Mouse (Mus musculus) brain, adult 2 months (tissue): Measurements from ENCODE around the gene Gm28047.

Source experiments
- DNase-seq: peaks from one replicate; pipeline ENCODE4 v3.0.0; 2011; ENCODE audit warnings: low read depth, low spot score

Gm28047 gene

GRCm38 (mm10) chr15:102516728-102517404 is 108.0 kb downstream of the Gm28047 start, which contains the start of gene Map3k12:
TSS of gene Map3k12 (minus strand) at chr15:102517064.
- DNase-seq: peak; percentile 94

- peak; percentile 68 for DNase-seq
Measured at GRCm38 (mm10) chr15:102516293-102516692, 108.6 kb downstream of the Gm28047 start.

- no peak for DNase-seq
Measured at GRCm38 (mm10) chr15:102515791-102516190, 109.1 kb downstream of the Gm28047 start.

DNA sequence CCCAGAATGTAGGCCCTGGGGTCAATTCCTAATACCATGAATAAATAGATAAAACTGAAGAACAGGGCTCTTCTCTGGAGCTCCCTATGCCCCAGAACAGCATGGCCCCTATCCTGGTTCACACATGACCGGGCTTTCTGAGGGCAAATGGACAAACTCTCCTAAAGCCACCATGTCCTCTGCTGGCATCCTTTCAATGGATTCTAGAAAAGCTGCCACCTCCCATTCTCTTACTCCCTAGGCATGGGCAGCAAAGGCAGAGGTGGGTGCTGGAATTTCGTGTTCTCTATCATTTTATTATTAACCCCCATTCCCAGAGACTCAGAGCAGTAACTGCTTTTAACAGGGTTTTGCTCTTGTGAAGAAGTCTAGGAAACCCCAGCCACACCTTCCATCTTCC is 109.6 kb downstream of the Gm28047 start:
- DNase-seq: no peak

DNA sequence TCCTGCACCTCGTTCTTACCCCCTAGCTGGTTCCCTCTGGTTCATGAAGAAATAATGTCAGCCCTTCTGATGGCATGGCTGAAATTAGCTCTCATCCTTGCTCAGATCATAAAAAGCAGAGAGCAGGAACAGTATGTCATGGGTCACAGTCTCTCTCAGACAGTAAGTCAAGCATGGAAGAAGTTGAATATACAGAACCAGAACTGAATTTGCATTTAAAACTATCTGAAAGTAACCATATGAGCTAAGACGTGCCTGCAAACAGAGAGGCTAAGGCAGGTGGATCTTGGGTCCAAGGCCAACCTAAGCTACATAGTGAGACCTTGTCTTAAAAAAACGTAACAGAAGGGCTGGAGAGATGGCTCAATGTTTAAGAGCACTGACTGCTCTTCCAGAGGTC is 111.9 kb downstream of the Gm28047 start:
- DNase-seq: no peak

- no peak for DNase-seq
Measured at GRCm38 (mm10) chr15:102512471-102512870, 112.4 kb downstream of the Gm28047 start.

DNA sequence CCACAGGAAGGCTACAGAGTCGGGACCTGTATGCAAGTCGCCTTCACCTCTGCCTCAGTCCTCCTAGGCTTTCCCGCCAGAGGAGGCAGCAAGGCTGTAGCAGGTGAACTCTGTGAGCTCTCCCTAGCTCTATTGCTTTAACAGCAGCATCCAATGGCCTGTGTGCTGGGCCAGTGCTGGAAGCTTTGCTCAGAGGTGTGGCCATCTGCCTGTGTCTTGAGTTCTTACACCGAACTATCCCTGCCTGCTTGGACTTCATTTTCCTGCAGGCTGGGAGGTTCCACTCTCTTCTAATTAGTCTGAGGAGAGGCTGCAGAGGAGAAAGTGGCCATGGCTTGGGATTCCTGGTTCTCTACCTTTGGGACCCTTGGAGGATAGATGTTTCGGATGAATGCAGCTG is 112.9 kb downstream of the Gm28047 start:
- peak; percentile 61 for DNase-seq

- DNase-seq: no peak
Measured at GRCm38 (mm10) chr15:102511285-102511833, 113.5 kb downstream of the Gm28047 start.

- peak; percentile 92 for DNase-seq
Measured at GRCm38 (mm10) chr15:102510590-102511284, 114.1 kb downstream of the Gm28047 start.

GRCm38 (mm10) chr15:102510110-102510509 is 114.8 kb downstream of the Gm28047 start:
- peak; percentile 57 for DNase-seq

DNA sequence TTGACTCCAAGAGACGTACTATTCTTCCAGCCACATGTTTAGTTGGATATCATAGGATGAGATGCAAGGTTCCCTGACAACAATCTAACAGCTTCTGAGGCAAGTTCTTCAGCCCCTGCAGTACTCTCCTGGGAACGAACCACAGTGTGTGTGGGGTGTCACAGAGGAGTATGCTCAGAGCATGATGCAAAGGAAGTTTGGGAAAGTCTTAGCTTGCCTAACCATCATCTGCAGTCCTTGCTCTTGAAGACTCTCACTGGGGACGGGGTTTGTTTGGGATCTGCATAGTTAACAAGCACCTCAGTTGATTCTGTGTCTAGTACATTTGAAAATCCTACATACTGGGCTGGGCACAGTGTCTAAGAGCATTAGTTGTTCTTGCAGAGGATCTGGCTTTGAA is 116.5 kb downstream of the Gm28047 start:
- DNase-seq: no peak

DNA sequence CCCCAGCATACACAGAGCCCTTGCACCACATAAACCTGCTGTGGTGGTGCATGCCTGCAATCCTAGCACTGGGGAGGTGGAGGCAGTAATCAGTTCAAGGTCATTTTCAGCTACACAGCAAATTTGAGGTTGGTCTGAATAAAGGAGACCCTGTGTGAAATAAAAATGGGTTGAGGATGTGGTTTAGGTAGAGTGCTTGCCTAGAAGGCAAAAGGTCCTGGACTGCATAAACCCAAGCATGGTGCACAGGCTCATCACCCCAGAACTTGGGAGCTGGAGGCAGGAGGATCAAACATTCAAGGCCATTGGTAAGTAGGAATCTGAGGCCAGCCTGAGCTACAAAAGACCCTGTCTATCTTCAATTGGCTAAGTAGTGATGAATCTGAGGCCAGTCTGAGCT is 117.3 kb downstream of the Gm28047 start:
- no peak for DNase-seq

DNA sequence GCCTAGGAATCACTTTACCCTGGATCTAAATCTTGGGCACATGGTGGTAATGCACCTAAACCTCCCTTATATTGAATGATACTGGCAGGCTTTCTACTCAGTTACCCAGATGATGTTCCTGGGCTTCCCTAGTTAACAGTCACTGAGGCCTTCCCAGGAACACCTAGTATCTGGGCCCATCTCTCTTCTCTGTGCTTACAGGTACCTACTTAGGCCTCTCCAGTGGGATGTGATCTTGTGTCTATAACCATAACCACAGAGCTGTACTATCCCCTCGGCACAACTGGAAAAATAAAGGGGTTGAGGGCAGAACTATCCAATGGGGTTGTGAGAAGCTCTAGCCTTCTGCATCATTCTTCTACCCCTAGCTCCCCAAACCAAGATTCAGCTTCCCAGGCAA is 118.0 kb downstream of the Gm28047 start:
- DNase-seq: no peak

GRCm38 (mm10) chr15:102506464-102506830 is 118.4 kb downstream of the Gm28047 start:
- no peak for DNase-seq

GRCm38 (mm10) chr15:102505770-102506463 is 119.0 kb downstream of the Gm28047 start:
- DNase-seq: no peak

GRCm38 (mm10) chr15:102505073-102505769 is 119.6 kb downstream of the Gm28047 start:
- no peak for DNase-seq

- DNase-seq: no peak
Measured at GRCm38 (mm10) chr15:102503924-102504782, 120.7 kb downstream of the Gm28047 start.

DNA sequence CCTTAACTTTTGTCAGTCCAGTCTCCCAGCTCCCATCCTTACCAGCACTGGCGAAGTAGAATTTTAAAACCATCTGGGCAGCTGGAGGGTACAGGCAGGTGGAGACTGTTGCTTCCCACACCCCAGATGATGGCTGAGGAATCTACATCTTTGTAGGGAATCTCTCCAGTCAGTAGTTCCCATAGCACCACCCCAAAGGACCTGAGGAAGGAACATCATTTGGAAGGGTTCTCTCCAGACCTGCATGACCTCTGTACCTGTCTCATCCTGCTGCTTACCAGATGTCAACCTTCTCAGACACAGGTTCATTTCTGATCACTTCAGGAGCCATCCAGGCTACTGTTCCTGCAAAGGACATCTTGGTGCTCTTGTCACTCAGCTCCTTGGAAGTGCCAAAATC is 121.4 kb downstream of the Gm28047 start, which contains the start of gene Gm10337:
Gene Gm10337 (plus strand): TSS at position 276 of the 400 bp plus-strand sequence.
- DNase-seq: no peak

DNA sequence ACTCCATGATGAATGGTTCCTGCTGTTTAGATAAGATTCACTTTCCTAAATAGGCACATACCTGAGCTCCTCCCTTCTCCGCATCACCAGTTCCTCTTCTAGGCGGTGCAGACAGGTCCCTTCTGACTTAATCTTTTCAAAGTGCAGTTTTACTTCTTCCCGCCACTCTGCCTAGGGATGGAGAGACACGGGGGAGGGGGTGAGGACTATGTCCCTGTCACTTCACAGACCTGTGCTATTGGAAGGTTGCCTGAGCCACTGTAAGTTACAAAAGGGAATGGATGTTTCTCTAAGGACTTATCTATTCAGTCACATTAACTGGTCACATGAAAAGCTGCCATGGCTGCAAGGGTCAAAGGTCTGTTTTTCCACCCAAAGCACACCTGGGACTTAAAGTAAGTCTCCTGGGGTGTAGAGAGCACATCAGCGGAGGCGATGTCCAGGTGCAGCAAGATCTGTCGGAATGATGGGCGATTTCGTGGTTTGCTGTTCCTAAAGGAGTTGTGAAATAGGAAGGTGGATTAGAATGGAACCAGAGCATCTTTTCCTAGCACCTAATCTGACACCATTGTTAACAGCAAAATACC is 122.5 kb downstream of the Gm28047 start:
- DNase-seq: no peak

- DNase-seq: no peak
Measured at GRCm38 (mm10) chr15:102501084-102501814, 123.6 kb downstream of the Gm28047 start.
